Mouse (Mus musculus): ENCODE data around the gene Nrk.

Gene Nrk

DNA sequence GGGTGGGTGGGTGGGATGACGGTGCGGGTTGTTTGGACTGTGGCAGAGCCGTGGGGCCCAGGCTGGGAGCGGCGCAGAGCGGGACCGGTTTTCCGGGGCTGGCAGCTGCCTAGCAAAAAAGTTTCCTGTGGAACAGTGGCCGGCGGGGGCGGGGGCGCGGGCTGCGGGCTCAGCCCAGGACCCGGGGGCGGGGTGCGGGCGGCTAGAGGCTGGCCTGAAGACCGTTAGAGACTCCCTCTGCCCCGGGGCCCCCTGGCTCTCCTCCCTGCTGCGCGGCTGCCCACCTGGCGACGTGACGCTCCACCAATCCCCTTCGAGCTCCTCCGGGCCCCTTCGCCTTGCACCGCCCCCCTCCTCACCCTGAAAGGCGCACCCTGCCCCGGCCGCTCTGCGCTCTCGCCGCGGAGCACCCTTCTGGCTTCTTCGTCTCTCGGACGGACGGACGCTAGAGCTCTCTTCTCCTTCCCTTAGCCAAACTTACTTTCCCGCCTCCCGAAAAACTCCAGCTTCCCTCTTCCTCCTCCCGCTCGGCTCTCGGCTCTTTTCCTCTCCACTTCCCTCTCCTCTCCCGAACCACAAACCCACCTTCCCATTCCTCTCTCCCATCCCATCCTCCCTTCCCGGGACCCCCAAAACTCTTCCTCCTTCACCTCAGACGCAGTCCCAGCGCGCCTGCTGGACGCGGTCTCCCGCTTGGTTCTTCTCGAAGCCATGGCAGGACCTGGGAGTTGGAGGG is at the start of gene Nrk:
Gene Nrk (plus strand): TSS at position 390 of the 736 bp plus-strand sequence.
- DNase-seq, result peak; percentile 44

DNA sequence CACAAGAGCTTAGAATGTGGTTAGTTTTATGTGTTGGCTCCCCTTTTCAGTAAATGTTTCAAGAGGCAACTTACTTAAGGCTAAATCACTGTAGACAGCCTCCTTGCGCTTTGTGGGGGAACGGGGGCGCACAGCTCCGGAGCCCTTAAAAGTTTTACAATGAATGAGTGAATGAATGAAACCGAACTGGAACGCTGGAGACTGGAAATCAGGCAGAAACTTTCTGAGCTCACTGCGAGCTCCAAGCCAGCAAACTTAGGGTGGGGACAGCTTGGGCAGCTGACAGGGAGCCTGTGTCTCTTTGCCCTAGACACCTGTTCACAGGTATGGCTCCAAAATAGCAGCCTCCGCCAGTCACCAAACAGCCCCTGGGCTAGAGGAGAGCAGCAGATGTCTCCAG is 864 bp upstream of the Nrk start:
- no peak for DNase-seq

DNA sequence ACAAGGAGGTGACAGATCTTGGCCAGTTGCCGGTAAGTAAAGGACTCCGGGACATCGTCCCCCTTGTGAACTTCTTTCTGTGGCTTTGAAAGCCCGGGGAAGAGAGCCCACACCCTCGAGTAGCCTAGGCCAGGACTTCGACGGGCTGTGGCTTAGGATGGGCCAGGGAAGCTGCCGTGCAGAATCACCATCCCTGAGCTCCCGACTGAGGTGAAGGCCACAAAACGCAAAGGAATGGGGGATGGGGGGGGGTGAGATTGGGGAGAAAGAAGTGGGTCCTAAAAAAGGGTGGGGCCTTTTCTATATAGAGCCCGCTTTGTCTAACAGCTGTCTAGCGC is 516 bp downstream of the Nrk start:
- no peak for DNase-seq

DNA sequence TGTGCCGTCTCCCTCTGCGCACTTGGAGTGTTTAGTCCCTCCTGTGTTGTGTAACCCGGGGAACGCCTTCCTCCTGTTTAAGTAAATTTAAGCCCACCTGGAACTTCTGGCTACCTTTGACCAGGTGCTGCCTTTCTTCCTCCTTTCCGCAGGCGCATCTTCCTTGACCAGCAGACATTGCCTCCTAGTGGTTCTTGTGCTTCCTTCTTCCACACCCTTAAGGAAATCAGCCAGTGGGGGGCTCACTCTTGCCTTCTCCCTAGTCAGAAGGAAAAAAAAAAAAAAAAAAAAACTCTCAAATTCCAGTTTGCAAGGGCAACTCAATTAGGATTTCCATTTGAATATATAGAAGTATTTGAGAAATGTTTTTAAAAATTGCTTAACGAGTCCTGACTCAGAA is 4.8 kb downstream of the Nrk start:
- DNase-seq, result no peak

DNA sequence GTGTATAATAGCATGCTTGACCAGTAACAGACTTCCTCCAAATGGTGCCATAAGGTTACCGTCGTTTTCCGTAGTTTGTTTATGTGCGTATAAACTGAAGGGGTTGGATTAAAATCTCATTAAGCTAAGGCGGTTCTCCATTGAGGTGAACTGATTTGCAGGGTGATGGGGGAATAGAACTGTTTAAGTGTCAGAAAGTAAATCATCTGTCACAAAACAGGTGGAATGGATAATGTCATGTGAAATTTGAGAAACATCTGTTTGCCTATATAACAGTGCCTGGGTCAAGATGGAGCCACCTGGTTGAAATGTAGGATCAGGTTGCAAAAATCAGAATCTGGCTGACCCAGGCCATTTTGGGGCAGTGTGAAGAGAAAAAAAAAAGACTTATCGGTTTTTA is 29.7 kb downstream of the Nrk start:
- DNase-seq, result no peak

DNA sequence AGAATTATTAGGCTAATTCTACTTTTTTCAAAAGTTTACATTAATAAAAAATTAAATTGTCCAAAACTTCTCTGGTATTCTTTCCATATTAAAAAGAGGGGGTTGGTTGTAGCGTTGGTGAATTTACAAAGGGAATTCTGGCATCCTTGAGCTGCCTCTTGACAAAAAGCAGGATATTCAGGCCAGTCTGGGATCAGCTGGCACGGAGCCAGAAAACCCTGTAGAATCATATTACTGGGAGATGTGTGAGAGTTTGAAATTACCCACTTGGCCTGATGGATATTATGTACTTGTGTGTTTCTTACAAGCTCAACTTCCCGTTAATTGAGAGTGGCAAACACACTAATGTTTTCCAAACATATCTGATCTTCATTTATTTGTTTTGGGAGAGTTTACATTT is 46.5 kb downstream of the Nrk start:
- peak; percentile 24 for DNase-seq

DNA sequence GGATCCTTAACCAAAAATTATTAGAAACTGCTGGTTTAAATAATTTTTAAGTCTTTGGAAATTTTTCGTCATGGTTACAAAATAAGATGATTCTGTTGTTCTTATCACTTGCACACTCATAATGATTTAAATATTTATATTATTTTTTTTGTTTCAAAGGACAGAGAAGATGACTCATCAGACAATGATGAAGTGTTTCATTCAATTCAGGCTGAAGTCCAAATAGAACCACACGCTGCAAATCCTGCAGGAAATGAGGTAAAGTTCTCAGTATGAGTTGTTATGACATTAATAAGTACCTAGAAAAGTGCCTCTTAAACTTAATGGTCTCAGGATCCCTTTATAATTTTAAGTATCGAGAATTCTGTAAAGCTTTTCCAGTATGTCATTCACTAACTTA is 64.3 kb downstream of the Nrk start:
- DNase-seq, result no peak

DNA sequence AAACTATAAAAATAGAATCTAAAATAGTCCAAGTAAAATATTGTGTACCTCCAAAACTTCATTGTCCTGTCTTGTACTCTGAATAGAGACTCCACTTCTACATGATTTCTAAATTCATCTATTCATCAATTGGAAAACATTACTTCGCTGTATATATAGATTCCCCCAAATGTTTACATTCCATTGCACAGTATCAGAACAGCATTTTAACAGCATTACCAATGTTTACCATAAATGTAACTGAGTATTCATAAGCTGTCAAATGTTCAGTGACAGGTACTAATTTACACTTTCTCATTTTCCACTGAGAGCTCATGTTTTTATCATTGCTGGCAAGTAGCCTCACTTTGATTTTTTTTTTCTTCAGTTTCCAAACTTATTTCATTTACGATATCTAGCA is 65.0 kb downstream of the Nrk start:
- DNase-seq, result no peak

DNA sequence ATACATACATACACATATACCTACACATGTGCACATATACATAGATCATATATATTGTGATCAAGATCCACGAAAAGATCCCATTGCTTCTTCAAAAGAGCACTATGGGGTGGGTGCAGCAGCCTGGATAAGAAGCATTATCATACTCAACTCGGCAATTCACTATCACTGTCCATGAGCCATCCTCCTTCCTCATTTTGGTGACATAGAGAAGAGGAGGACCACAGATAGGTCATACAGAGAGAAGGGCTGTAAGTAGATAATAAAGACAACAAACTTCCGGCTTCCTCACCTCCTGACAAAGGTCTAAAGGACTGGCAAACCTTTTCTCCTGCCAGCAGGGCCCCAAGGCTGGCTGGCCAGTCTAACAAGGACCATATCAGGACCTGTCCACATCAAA is 100.3 kb downstream of the Nrk start:
- DNase-seq, result no peak

DNA sequence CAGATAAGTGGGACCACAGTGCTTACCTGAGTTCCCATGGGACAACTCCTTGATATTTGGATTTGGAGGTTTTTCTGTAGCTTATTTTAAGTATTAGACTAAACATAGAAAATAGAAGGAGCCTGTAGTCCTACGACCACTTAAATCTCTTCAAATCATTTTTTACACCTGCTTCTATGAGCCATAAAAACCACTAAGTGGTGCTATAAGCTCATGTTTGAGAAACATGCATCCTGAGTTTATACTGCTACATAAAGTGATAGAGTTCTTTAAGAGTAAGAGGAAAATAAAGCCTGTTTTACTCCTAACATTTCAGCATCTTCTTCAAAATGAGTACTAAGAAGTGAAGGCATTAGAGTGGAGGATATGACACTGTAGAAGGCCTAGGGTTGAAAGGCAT is 102.3 kb downstream of the Nrk start:
- no peak for DNase-seq

DNA sequence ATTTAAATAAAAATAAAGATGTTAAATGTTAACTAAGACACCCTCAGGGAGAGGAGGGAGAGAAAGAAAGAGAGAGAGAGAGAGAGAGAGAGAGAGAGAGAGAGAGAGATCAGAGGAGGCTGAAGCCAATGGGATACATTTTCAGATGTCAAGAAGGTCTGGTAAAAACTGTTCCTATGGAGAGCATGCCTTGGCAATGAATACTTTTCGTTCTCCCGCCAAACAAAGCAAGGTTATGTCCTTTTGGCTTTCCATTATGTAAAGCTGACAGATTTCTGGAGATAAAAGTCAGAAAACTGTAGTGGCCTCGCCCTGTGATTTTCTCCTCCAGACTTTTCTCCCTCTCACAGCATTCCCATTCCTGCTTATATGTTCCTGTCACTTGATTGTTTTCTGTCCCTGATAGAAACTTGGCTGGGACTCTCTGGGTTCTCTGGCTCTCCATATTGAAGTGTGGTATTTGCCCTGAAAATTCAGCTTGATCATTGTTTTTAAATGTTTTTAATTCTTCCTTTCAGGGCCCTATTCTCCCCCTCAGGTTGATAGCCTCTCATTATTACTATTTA is 112.4 kb downstream of the Nrk start:
- no peak for DNase-seq

DNA sequence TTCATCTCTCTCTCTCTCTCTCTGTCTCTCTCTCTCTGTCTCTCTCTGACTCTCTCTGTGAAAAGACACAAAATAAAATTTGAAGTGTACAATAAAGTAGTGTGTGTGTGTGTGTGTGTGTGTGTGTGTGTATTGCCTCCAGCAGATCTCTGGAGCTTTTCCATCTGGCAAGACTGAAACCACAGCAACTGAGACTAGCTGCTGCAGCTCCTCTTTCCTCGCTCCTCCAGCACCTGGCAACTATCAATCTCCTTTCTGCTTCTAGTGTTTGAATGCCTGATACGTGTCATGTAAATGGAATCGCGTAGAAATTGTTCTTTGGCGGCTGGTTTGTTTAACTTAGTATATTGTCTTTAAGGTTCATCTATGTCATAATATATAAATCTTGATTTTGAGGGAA is 113.1 kb downstream of the Nrk start:
- no peak for DNase-seq

DNA sequence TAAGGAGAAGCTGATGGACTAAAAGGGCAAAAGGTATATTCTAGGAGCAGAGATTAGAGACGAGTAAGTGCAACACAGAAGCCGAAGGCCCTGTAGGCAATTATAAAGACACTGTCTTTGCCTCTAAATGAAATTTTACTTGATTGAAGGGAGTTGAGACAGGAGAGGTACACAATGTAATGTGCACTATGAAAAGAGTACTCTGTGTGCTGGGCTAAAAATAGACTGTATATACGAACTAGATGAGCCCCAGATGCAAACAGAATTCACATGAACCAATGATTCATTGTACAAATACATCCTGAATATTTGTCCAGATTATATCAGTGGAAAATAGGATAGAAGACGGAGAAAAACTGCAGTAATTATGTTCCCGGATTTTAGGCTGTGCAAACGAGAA is 113.7 kb downstream of the Nrk start:
- DNase-seq, result no peak

DNA sequence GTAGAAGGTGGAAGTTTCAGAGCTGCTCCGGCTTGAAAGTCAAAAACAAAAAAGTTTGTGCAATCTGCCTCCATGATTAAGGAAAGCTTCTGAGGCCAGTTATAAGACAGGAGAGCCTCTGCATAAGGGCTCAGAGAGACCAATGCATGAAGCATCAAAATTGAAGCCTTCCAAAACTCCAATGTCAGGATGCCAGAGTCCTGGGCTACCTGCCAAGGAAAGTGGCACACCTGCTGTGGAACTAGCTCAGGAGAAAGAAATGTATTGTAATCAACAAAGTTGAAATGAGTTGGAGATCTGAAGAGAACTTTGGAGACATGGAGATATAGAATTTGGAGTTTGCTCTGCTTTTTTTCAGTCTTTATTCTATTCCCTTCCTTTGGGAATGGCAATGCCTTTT is 123.4 kb downstream of the Nrk start:
- no peak for DNase-seq

DNA sequence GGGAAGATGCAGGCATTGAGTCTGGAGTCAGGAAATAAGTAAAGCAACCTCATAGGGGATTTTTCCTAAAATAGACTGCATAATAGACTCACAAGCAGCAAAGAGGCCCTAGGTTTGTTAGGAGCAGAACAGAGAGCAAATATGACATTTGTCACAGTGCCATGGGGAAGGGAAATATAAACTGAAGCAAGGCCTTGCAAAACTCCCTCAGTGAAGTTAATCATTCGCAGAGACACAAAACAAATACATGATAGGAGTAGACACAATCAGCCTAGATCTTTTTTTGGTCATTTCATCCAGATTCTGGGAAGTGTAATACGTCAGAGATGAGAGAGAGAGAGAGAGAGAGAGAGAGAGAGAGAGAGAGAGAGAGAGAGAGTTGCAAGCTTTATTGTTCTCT is 125.1 kb downstream of the Nrk start:
- no peak for DNase-seq

DNA sequence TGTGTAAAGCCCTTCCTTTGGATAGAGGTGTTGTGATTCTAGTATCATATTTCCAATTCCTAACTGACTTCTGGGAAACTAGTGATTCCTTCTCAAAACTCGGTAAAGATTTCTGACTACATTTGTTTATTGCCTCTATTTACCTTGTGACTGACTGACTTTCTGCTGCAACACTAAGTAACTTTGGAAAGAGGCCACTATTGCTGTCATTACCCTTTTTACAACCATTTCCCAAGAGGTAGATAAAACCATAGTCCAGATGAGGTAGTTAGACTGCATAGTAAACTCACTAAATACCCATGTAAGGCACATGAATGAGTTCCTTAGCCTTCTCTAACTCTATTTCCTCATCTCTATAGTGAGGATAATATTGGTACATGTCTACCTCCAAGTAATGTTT is 126.9 kb downstream of the Nrk start:
- DNase-seq, result no peak

DNA sequence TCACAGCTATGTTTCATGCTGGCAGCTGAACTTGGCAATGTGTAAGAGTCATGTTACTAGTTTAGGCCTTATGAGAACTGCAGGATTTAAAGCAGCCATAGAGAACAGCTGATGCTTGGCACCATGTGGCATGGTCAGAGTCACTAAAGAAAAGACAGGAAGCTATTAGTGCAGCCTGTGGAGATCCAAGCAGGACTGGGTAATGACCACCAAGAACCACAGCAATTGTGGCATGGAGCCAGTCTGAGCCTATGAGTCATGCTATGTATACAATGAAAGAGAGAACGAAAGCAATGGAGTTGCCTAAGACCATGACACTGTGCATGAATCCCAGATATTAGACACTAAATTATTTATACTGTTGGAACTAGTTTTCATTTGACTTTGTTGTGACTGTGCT is 137.7 kb downstream of the Nrk start:
- DNase-seq, result no peak

DNA sequence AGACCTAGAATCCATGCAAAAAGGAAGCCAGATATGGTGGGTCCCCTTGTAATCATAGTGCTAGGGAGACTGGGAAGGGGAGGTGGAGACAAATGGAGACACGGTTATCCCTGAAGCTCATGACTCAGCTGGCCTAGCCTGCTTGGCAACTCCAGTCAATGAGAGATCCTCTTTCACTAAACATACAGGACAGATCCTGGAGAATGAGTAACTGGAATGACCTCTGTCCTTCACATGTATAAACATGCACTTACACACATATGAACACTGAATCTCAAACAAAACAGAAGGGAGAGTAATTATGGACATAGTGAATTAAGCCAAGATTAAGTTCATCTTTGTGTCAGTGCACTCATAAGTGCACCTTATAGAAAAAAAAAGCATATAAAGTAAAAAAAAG is 138.9 kb downstream of the Nrk start:
- DNase-seq, result no peak
